Mouse (Mus musculus): ENCODE data around the gene Fgf4.
"Not testable (repeated sequence)": the region's sequence is repeated elsewhere in the genome, so short reads cannot be mapped to it uniquely, and the experiment has no call there.

Gene Fgf4

DNA sequence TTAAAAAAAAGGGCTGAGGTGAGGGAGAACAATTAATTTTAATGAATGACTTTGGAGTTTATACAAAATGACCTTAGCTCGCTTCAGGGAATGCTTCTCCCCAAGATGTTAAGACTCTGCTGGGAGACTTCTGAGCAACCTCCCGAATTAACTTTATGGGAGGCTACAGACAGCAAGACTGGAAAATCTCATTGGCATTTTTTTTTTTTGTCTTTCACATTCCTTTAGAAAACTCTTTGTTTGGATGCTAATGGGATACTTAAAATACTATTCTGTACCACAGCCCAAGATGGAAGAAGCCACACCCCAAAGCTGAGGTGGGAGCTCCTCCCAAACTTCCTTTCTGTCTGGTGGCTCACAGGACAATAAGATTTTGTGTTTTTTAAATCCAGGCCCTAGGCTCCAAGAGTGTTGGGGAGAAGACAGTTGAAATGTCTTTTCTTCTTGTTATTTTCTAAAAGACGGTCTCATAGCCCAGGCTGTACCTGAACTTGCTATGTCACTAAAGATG is 17.0 kb downstream of the Fgf4 start:
- no peak for DNase-seq (ENCODE audit: low read depth in 2 of 2, low spot score in 2 of 2)

DNA sequence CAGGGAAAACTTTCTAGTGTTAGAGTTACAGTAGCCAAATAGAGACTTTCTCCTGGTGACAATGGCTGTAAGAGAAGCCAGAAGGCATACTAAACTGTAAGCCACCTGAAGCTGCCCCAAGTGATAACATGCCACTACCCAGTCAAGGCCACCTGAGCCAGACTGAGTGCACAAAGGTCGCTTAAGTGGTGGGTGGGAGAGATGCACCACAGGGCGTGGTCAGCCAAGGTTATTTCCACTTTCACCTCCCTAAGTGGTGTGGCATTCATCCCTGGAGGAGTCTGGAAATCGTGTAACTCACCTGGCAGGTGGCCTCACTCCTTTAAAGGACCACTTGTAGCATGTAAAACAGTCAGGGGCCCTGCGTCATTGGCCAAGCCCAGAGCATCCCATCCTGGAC is 20.0 kb downstream of the Fgf4 start:
- DNase-seq (ENCODE audit: low read depth in 2 of 2, low spot score in 2 of 2): no peak

DNA sequence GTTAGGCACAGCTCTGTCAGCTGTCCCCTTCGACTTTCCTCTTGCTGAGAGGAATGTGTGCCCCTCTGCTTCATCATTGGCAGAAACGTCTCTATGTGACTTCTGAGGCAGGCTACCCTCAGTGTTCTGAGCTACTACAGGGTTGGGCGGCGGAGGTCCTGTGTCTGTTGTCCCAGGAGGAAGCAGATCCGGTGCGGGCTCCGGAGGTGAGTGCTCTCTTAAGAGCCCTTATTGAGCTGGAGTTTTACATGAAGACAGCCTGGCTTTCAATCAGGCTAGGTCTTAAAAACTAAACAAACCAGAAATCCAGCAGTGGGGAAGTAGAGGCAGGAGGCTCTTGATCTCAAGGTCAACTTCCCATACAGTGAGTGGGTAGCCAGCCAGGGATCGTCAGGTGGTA is 20.4 kb downstream of the Fgf4 start:
- no peak for DNase-seq (ENCODE audit: low read depth in 2 of 2, low spot score in 2 of 2)

DNA sequence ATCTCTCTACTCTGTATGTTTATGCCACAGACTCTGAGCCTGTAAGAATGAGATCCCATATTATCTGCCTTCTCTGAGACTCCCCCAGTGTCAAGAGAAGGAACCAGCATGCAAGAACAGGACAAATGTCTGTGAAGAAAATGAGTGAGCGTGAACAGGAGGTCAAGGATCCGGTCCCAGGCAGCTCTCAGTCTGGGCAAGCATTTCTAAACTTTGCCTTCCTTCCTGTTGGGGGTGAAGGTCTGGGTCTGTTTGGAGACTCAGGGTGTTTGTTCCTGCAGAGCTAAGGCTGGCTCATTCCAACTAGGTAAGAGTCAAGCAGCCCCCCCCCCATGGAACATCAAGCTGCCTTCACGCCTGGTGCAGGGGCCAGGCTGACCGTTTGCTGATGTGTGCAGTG is 25.3 kb downstream of the Fgf4 start:
- no peak for DNase-seq (ENCODE audit: low read depth in 2 of 2, low spot score in 2 of 2)

DNA sequence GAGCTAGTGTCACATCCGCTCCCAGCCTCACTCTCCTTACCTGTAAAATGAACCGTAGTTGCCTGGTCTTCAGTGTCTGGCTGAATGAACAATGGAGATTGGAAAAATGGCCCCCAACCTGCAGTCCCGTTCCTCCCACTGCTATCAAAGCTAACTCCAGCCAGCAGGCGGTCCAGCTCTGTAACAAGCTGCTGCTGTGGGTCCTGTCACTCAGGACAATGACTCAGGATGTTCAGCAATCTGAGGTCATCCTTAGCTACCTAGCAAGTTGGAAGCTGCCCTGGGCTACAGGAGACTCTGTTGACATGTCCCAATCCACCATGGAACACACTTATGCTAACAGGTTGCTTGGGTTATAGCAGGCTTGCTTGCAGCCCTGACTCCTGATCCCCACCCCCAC is 26.0 kb downstream of the Fgf4 start:
- DNase-seq (ENCODE audit: low read depth in 2 of 2, low spot score in 2 of 2): no peak

DNA sequence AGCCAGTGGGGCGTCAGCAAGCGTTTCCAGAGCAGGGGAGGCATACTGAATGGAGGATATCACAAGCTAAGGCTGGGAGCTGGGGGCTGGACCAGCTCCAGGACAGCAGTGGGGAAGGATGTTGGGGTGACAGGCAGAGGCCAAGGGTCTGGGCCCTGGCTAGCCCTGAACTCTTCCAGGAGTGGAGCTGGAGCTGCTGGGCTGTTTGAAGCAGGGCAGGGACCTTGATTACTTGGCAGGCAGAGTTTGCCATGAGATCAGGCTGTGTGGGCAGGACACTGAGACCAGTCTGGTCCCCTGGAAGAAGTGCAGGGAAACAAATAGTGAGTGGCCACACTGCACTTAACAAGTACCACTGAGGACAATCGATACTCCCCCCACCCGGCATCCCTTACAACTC is 27.1 kb downstream of the Fgf4 start:
- DNase-seq (ENCODE audit: low read depth in 2 of 2, low spot score in 2 of 2): no peak

DNA sequence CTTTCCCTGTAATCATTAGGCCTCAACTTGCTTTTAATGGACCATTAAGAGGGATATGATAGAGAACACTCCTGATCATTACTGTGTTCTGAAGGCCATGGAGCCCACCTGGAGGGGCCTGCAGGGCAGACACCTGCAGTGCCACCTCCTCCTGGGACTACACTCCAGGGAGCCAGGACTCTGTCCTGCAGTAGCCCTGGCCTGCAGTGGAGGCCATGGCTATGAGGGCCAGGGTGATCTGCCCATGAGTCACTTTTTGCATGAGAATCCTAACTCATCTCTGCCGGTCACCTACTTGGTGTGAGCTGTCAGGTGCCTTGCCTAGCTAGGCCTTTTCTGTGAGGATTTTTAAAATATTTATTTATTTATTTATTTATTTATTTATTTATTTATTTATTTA is 31.2 kb downstream of the Fgf4 start:
- DNase-seq (ENCODE audit: low read depth in 2 of 2, low spot score in 2 of 2): no peak

DNA sequence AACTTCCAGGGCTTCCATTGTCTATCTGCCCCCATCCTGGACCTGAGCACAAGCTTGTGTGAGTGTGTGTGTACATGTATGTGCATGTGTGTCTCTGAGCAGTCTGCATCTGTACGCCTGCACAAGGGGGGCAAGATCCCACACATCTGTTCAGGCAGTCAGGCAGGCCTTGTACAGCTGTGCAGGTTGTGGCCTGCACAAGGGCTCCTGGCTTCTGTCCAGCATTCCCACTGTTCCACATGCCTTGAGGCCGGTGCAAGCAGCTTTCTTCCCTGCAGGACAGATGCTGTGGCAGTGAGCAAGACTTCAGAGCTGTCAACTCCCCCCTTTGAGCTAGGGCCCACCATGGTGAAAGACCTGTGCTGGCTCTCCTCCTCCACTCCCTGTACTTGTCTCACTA is 35.9 kb downstream of the Fgf4 start:
- DNase-seq (ENCODE audit: low read depth in 2 of 2, low spot score in 2 of 2): no peak

DNA sequence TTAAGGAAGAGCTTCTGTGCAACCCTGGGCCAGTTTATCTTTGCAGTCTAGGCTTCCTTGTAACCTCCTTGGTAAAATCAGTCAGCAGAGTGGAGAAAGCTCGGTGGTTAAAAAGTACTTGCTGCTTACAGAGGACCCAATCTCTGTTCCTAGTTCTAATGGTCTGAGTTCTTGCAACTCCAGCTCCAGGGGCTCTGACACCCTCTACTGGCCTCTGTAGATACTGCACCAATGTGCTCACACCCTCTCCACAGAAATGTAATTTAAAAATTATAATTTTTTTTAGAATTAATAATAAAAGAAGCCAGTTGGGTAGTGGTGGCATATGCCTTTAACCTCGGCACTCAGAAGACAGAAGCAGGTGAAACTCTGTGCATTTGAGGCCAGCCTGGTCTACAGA is 40.5 kb downstream of the Fgf4 start:
- DNase-seq (ENCODE audit: low read depth in 2 of 2, low spot score in 2 of 2): no peak

DNA sequence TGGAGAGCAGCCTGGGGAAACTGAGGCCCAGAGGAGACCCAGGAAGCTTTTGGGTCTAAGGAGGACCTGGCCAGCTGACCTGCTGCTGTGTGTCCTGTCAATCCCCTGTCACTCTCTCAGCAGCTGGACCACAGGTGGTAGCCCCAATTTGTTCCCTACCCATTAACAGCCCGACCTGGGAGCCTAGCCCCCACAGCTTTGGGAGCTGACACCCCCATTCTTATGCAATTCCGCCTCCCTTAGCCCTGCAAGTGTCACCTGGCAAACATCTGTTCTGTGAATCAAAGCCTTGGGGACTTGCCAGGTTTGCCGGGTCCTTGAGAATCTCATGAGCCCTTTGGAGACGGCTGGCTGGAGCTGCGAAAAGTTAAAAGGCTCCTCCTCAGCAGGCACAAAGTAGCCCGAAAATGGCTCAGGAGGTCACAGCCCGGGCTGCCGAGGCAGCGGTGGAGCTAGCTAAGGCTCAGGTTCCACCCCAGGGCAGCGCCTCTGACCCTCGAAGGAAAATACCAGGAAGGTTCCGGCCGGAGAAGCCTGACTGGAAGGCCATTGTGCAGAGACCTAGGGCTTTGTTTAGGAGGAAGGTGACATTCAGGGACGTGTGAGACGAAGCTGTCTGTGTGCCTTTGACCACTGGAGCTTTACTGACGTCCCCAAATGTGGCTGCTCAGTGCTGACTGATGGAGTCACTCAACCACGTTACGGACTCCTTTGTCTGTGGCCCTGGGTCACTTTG is 41.6 kb downstream of the Fgf4 start:
- no peak for DNase-seq (ENCODE audit: low read depth in 2 of 2, low spot score in 2 of 2)

DNA sequence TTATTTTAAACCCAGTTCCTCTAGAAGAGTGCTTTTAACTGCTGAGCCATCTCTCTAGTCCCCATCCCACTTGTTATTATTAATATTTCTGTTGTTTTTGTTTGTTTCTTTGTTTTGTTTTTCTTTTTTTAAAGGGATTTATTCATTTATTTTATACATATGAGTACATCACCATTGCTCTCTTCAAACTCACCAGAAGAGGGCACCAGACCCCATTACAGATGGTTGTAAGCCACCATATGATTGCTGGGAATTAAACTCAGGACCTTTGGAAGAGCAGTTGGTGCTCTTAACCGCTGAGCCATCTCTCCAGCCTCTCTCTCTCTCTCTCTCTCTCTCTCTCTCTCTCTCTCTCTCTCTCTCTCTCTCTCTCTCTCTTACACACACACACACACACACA is 43.5 kb downstream of the Fgf4 start:
- not testable (repeated sequence) for DNase-seq (ENCODE audit: low read depth in 2 of 2, low spot score in 2 of 2)

DNA sequence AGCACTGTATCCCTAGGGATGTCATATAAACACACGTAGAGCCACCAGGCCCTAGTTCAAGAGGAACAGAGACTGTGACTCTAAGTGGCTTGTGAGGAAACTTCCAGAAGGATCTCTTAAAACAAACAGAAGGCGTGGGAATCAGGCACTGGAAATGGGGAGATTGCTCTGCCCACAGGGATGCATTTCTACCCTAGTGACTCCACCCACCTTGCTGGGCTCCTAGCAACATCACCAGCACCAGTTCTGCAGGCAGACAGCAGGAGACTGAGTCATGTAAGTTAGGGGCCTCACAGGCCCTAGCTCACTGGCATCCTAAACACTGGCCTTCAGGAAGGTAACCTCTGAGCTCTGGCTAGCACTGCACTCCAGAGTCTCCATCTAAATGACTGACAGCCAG is 44.7 kb downstream of the Fgf4 start:
- DNase-seq (ENCODE audit: low read depth in 2 of 2, low spot score in 2 of 2): no peak

DNA sequence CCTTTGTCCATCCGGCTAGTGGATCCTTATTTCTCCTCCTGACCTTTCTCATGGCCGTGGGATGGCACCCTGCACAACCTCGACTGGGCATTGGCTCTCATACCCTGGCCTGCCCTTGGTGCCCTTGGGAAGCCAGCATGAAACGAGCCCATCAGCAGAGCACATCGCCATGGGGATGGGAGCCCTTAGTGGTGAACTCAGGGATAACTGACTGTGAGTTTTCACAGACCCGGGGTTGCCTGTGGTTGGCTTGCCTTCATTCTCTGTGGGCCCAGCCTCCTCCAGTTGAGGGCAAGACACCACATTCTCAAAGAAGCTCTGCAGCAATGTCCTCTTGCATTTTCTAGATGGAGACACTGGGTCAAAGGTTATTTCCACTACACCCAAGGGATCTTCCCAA is 45.2 kb downstream of the Fgf4 start:
- DNase-seq (ENCODE audit: low read depth in 2 of 2, low spot score in 2 of 2): no peak

DNA sequence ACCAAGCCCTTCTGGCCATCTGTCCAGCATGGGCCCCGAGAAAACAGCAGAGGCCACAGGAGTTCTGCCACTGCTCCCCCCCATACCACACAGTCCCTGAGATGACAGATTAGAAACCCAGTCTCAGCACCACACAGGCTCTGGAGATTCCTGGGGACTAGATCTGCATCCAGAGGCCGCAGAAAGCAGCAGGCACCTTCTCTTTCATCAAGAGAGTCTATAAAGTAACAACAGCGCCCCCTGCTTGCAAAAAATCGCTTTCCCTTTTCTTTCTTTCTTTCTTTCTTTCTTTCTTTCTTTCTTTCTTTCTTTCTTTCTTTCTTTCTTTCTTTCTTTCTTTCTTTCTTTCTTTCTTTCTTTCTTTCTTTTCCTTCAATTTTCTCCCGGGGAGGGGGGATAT is 47.0 kb downstream of the Fgf4 start:
- DNase-seq (ENCODE audit: low read depth in 2 of 2, low spot score in 2 of 2): no peak

DNA sequence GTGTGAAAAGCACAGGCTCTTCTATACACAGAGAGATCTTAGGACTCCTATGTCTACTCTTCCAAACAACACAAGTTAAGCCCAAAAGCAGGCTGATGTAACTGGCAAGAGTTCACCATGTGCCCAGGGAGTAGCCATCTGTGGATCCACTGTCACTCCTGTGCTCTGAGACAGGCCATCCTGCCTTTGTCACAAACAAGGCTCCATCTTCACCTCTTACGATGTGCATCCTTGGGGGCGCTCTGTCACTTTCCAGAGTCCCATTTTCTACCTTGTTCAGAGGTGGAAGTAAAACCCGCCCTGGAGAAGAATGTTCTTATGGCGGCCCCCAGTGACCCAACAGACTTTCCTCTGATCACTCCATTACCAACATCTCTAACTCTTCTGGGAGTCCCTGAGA is 47.5 kb downstream of the Fgf4 start:
- DNase-seq (ENCODE audit: low read depth in 2 of 2, low spot score in 2 of 2): no peak

DNA sequence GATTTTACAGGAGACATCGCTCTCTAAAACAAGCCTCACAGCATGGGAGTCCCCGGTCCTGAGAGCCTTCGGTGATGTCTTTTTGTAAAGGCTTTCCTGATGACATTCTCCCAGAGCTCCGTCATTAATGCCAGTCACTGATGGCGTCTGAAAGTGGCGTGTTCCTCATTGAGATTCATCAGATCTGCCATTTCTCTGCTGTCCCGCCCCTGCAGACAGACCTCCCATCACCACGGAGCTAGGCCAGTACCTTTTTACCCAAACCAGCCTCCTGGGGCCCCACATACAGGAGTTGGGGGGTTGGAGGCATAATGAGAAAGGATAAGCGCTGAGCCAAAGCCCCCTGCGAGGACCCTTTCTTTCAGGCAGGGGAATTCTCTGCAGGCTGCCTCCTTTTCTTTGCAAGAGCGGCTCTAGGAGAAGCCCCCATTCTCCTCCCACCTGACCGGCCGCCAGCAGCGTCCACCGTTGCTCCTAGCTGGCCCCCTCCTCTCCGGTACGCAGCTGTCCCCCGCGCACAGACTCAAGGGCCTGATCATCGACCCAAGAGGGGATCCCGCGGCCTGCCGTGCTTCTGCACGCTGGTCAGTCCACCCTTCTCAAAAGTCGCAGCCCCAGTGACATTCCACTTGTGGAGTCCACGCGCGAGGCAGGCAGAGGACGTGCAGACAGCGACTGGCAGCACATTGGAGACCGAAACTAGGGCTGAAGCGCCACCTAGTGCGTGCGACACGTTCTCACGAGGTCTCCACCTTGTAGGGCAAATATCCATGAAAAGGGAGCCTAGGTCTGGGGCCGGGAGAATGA is 48.3 kb downstream of the Fgf4 start:
- DNase-seq (ENCODE audit: low read depth in 2 of 2, low spot score in 2 of 2): peak in 1 of 2 experiments; percentile 35

DNA sequence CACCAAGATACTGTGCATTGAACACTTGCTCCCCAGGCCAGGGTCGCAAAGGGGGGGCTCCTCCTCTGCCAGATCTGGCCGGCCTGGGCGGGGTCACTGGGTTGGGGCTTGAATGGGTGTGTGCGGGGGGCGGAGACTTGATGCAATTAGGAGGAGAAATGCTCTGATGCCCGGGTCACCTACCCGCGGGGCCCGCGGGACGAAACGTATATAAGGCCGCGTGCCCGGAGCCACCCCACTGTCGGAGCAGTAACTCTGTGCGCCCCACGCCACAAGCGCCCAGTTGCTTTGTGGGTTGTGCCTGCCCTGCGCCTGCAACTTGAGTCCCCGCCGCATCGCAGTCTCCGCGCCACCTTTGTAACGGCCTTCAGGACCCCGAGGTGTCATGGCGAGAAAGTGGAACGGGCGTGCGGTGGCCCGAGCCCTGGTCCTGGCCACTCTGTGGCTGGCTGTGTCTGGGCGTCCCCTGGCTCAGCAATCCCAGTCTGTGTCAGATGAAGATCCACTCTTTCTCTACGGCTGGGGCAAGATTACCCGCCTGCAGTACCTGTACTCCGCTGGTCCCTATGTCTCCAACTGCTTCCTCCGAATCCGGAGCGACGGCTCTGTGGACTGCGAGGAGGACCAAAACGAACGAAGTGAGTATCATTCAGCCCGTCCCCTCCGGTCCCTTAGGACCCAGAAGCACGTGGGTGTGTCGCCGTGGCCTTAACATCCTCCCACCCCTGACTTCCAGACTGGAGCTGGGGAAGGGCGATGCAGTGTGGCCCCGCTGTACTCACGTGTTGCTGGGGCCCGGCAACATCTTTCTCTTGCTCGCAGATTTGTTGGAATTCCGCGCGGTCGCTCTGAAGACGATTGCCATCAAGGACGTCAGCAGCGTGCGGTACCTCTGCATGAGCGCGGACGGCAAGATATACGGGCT is 49.4 kb downstream of the Fgf4 start, which contains the start of gene Fgf15:
TSS of gene Fgf15 (plus strand) at position 238 of the 925 bp plus-strand sequence.
- no peak for DNase-seq (ENCODE audit: low read depth in 2 of 2, low spot score in 2 of 2)

DNA sequence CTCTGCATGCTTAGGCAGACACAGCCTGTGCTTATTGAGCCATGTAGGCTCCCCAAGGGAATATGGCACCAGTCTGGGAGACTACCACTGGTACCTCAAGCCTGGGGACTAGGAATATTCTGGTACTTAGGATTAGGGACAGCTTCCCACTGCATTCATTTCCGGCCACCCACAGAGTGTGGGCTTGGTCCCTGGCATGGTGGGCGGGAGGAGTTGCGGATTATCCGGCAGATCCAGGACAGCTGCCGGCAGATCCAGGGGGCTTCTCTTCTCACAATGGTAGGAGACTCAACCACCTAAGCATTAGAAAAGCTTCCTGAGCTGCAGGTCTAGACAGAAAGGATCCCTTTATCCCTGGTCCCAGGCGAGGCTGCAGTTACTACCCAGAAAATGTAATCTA is 51.3 kb downstream of the Fgf4 start:
- no peak for DNase-seq (ENCODE audit: low read depth in 2 of 2, low spot score in 2 of 2)

DNA sequence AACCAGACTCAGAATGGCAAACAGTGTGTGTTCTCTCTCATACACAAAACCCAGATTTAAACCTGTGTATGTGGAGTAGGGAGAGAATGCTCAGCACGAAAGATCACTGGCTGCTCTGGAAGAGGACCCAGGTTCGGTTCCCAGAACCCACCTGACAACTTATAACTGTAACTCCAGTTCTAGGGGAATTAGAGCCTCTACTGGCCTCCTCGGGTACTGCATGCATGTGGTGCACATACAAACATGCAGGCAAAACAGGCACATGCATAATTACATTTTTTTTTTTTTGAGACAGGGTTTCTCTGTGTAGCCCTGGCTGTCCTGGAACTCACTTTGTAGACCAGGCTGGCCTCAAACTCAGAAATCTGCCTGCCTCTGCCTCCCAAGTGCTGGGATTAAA is 58.3 kb downstream of the Fgf4 start:
- not testable (repeated sequence) for DNase-seq (ENCODE audit: low read depth in 2 of 2, low spot score in 2 of 2)

DNA sequence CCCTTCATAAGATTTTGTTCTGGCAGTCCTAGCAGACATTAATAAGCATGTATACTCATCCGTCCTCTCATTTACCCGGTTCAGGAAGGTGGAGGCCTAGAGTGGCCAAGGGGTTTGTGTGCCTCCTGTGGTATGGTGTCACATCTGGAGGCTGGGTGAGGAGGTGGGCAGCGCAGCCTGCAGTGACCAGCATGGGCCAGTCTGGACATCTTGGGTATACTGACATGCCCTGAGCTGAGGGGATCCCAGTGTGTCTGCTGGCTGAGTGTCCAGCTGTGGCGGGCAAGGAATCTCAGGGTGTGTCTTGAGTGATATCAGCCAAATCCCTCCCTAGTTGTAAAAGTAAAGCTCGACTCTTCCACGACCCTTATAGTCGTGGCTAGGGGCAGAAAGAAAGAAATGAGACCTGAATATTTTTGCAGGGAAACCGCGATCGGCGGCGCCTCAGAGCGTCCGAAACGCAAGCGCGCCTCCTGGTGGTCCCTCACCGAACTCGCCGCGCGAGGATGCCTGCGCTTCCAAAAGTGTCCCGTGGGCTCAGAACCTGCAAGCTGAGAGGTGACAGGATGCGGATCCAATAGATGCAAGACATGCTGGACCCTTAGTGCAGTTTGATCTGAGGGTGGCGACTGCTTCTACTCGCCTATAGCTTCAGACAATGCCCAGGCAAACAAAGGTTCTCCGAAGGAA is 59.7 kb downstream of the Fgf4 start:
- DNase-seq (ENCODE audit: low read depth in 2 of 2, low spot score in 2 of 2): peak; percentile 48 to 60

DNA sequence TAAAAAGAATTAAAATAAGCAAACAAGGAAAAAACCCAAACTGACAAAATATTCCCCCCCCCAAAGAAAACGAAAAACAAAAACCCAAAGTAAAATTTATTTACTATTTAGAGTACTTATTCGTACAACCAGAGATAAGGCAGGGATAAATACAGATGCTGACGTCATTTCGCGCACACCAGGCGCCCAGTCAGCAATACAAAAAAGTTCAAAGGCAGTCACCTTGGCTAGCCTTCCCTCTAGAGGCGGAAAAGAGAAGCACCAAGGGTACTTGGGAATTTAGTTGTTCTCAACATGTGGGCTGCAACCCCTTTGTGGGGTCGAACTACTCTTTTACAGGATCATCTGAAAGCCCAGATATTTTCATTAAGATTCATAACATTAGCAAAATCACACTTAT is 60.6 kb downstream of the Fgf4 start:
- no peak for DNase-seq (ENCODE audit: low read depth in 2 of 2, low spot score in 2 of 2)
